In the genomic region with DNA sequence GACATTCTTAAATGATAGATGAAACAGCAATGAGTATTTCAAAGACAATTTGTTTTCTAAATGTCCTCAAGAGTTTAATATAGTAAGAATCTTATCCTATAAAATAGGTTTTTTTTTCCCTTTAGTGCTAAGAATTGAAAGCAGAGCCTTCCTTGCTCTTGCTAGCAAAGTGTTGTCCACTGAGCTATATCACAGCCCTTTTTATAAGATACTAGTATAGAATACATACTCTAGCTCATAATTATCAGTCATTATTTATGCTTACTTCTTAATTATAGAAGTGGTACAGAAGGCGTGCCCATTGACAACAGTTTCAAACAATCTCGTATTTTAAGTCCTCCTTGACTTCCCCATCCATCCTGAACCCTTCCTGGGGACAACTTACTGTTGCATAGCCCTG, we compare ENCODE assay signal across 21 mouse cellular contexts. TPM values are rescaled to one million over a fixed set of nuclear protein-coding genes. Genes with fewer than 3 reads are reported as not detected.
"Had no signal": no experiment of that assay in that cellular context is flagged by ENCODE, and none has a peak within 500 bp of the region (broad histone marks: within the 10 kb centered on the region; RNA-seq: fewer than 3 reads in every experiment).

No protein-coding gene starts in this region.

- H3K9me3 ChIP-seq: kidney, embryonic 15.5 days; limb, embryonic 10.5 days; midbrain, embryonic 13.5 days; neural tube, embryonic 15.5 days; stomach, embryonic 15.5 days had no signal

- H3K9ac ChIP-seq: midbrain, embryonic 13.5 days; neural tube, embryonic 15.5 days; stomach, embryonic 15.5 days had no signal

- ATAC-seq: lung, postnatal 0 days; midbrain, embryonic 13.5 days had no signal

- H3K27me3 ChIP-seq: kidney, embryonic 15.5 days; midbrain, embryonic 13.5 days; neural tube, embryonic 15.5 days; stomach, embryonic 15.5 days had no signal

- H3K4me3 ChIP-seq: left cerebral cortex, adult 2 months; neural tube, embryonic 15.5 days had no signal

- DNase-seq: kidney, adult 18-20 months; kidney, postnatal 25 days; lung, adult 2 months; lung, postnatal 36 days; thymus, adult 2 months; thymus, postnatal 25 days had no signal

- H3K27ac ChIP-seq: kidney, embryonic 15.5 days; left cerebral cortex, adult 2 months; limb, embryonic 10.5 days; midbrain, embryonic 13.5 days; neural tube, embryonic 15.5 days; stomach, embryonic 15.5 days had no signal

- H3K36me3 ChIP-seq: neural tube, embryonic 15.5 days had no signal

RNA-seq across cellular contexts. Expression of a gene that starts 28.1 kb away (rescaled TPM):
- total RNA-seq: layer of hippocampus, postnatal 25 days; left cerebral cortex, adult 2 months; left cerebral cortex, postnatal 14 days; megakaryocyte progenitor cell, adult 5-6 weeks had no signal
- polyA plus RNA-seq: kidney, embryonic 15.5 days; limb, embryonic 10.5 days; limb, embryonic 14.5 days; lung, adult 2 months; lung, postnatal 0 days; midbrain, embryonic 13.5 days; myocyte; neural tube, embryonic 11.5 days; neural tube, embryonic 15.5 days; spleen, adult 2 months; stomach, embryonic 15.5 days; thymus, adult 2 months; urinary bladder, adult 2 months had no signal
